Mouse (Mus musculus): ENCODE measurements around the gene Spindoc. TPM values are rescaled to one million over a fixed set of nuclear protein-coding genes. Genes with fewer than 3 reads are reported as not detected.

Gene Spindoc
- polyA plus RNA-seq, 2 experiments, result 21.9 to 37.6 TPM

DNA sequence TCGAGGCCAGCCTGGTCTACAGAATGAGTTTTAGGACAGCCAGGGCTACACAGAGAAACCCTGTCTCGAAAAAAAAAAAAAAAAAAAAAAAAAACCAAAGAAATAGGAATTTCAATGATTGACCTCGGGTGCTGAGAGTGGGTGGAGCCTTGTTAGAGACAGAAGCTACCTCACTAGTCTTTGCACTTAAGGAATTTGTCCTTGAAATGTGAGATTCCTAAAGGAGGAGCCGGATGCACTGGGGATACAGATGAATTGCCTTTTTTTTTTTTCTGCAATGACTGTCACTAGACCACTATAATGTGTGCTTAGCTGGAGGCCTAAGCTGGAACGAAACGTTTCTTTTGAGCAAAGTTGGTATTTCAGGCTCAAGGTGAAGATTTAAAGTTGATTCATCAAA is 5.7 kb upstream of the Spindoc start:
- no peak for ATAC-seq (ENCODE audit: low FRiP score, low read depth)
- no peak overlapping the region for H3K4me2 ChIP-seq (replicated peaks; ENCODE audit: low read depth, low read length, severe bottlenecking)
- H3K27ac ChIP-seq (replicated peaks; ENCODE audit: low read depth, low read length), result no peak overlapping the region
- H3K36me3 ChIP-seq (ENCODE audit: control insufficient read depth, insufficient read depth, low read length), result no peaks in the 10 kb centered on the region
- 80% methylated on average over 6 of the region's 6 CpGs for WGBS
- no peak for TF ChIP-seq POLR2A (IDR thresholded peaks at IDR 0.05; ENCODE audit: borderline replicate concordance, extremely low read depth, insufficient read depth, insufficient read length)
- DNase-seq (ENCODE audit: low spot score), result no peak
- peaks cover 2% of the 10 kb centered on the region; the same call in 1 of the 2 replicates for H3K4me1 ChIP-seq (ENCODE audit: control insufficient read depth, insufficient read depth, low read length)
- no peak overlapping the region for H3K4me3 ChIP-seq (replicated peaks; ENCODE audit: low read length)
- H3K9ac ChIP-seq (ENCODE audit: low read depth, low read length, severe bottlenecking), result no peak overlapping the region
- no peaks in the 10 kb centered on the region for H3K9me3 ChIP-seq (ENCODE audit: control insufficient read depth, low read length)
- no peaks in the 10 kb centered on the region for H3K27me3 ChIP-seq (ENCODE audit: control insufficient read depth, insufficient read depth, low read length)

DNA sequence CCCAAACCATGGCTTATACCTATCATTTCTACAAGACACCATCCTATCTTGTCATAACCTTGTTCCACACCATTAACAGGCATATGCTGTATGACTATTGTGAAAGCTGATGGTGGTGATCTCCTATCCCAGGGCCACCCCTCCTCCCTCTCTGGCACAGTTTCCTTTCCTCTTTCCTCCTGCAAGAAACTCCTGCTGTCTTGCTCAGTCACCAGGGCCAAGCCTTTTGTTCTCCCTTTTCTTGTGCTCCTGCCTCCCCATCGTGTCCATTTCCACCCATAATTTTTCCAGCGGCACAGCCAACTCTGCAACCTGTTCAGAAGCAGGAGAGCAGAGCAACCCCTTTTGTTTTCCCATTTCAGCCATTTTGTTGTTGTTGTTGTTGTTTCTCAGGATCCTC is 3.2 kb upstream of the Spindoc start:
- H3K27me3 ChIP-seq (ENCODE audit: control insufficient read depth, insufficient read depth, low read length), result no peaks in the 10 kb centered on the region
- no peak overlapping the region for H3K9ac ChIP-seq (ENCODE audit: low read depth, low read length, severe bottlenecking)
- no peaks in the 10 kb centered on the region for H3K9me3 ChIP-seq (ENCODE audit: control insufficient read depth, low read length)
- no peaks in the 10 kb centered on the region for H3K36me3 ChIP-seq (ENCODE audit: control insufficient read depth, insufficient read depth, low read length)
- ATAC-seq (ENCODE audit: low FRiP score, low read depth), result no peak
- H3K4me3 ChIP-seq (replicated peaks; ENCODE audit: low read length), result no peak overlapping the region
- H3K4me2 ChIP-seq (replicated peaks; ENCODE audit: low read depth, low read length, severe bottlenecking), result no peak overlapping the region
- WGBS, result 71% methylated on average over 2 of the region's 2 CpGs
- TF ChIP-seq POLR2A (IDR thresholded peaks at IDR 0.05; ENCODE audit: borderline replicate concordance, extremely low read depth, insufficient read depth, insufficient read length), result no peak
- no peak overlapping the region for H3K27ac ChIP-seq (replicated peaks; ENCODE audit: low read depth, low read length)
- H3K4me1 ChIP-seq (ENCODE audit: control insufficient read depth, insufficient read depth, low read length), result peaks cover 11% of the 10 kb centered on the region
- DNase-seq (ENCODE audit: low spot score), result no peak

DNA sequence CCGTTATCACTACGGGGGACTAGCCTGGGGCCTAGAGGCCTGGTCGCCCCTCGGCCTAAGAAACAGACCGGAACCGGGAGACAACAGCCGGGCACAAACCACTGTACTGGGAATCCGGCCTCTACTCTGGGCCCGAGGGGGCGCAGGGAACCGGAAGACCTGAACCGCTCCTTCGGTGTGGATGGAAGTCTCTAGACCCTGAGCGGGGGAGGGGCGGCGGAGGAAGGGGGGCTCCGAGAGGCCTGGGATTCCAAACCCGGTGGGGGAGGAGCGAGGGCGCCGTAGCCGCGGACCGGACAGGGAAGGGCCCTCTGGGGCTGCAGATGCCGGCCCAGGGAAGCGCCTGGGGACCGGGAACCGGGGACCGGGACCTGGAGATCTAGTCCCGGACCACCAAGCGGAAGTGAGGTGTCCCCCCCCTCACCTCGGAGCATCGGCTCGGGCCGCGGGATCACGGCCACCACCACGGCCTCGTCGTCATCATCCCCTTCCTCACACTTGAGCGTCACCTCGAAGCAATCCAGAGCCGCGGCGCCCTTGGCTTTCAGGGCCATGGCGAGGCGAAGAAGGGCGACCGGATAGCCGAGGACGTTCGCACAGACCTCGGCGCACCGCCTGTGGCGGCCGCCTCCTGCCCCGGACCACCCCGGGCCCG is 419 bp downstream of the Spindoc start:
- Histone ChIP-seq H3K4me1 (ENCODE audit: control insufficient read depth, insufficient read depth, low read length) (peaks cover 15% of the 10 kb centered on the region), H3K27ac (replicated peaks; ENCODE audit: low read depth, low read length) (peak overlapping the region; percentile 90), H3K4me3 (replicated peaks; ENCODE audit: low read length) (peak overlapping the region; percentile 88), H3K27me3 (ENCODE audit: control insufficient read depth, insufficient read depth, low read length) (no peaks in the 10 kb centered on the region), H3K36me3 (ENCODE audit: control insufficient read depth, insufficient read depth, low read length) (peaks cover 12% of the 10 kb centered on the region), H3K4me2 (replicated peaks; ENCODE audit: low read depth, low read length, severe bottlenecking) (peak overlapping the region; percentile 70), H3K9ac (ENCODE audit: low read depth, low read length, severe bottlenecking) (peak overlapping the region; percentile 92), H3K9me3 (ENCODE audit: control insufficient read depth, low read length) (no peaks in the 10 kb centered on the region)
- peak; percentile 72 for ATAC-seq (ENCODE audit: low FRiP score, low read depth)
- WGBS, result under 1% methylated on average over 43 of the region's 60 CpGs
- DNase-seq (ENCODE audit: low spot score), result peak; percentile 60
- no peak for TF ChIP-seq POLR2A (IDR thresholded peaks at IDR 0.05; ENCODE audit: borderline replicate concordance, extremely low read depth, insufficient read depth, insufficient read length)

DNA sequence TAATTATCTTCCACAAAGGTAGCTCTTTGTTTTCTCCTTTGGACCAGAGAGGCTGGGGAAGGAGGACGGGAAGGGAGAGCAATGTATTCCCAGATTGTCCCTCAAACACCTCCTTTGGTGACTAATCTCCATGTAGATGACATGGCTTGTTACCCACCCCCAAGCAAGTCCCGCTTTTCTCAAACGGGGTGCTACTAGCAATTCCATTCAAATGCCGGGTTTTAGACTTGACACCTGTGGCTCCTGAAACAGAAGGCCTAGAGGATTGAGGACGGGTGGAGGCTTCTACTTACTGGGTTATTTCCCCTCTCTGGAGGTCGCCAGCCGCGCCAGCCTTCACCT is 917 bp downstream of the Spindoc start:
- Histone ChIP-seq H3K4me1 (ENCODE audit: control insufficient read depth, insufficient read depth, low read length) (peaks cover 15% of the 10 kb centered on the region), H3K9me3 (ENCODE audit: control insufficient read depth, low read length) (no peaks in the 10 kb centered on the region), H3K36me3 (ENCODE audit: control insufficient read depth, insufficient read depth, low read length) (peaks cover 12% of the 10 kb centered on the region), H3K27ac (replicated peaks; ENCODE audit: low read depth, low read length) (peak overlapping the region; percentile 90; the same call in 1 of the 2 replicates), H3K4me3 (replicated peaks; ENCODE audit: low read length) (peak overlapping the region; percentile 88), H3K27me3 (ENCODE audit: control insufficient read depth, insufficient read depth, low read length) (no peaks in the 10 kb centered on the region), H3K9ac (ENCODE audit: low read depth, low read length, severe bottlenecking) (peak overlapping the region; percentile 92), H3K4me2 (replicated peaks; ENCODE audit: low read depth, low read length, severe bottlenecking) (peak overlapping the region; percentile 70)
- no peak for TF ChIP-seq POLR2A (IDR thresholded peaks at IDR 0.05; ENCODE audit: borderline replicate concordance, extremely low read depth, insufficient read depth, insufficient read length)
- DNase-seq (ENCODE audit: low spot score), result no peak
- WGBS, result 2% methylated on average over 8 of the region's 8 CpGs
- no peak for ATAC-seq (ENCODE audit: low FRiP score, low read depth)

DNA sequence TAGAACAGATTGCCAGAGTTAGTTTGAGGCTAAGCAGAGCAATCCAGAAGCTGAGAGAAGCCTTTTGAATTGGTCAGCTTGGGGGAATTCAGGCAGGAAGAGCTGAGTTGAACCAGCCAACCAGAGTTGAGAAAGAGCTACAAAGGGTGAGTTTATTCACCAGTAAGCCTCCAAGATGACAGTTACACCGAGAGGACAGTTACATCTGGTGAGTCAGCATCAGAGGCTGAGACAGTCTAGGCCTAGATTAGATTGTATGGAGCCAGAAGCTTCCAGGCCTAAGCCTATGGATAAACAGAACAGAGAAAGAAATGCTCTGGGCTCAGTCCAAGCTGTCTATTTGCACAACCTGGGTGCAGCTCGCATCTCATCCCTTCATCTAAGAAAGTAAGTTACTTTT is 5.2 kb downstream of the Spindoc start:
- no peak for TF ChIP-seq POLR2A (IDR thresholded peaks at IDR 0.05; ENCODE audit: borderline replicate concordance, extremely low read depth, insufficient read depth, insufficient read length)
- Histone ChIP-seq H3K27me3 (ENCODE audit: control insufficient read depth, insufficient read depth, low read length) (no peaks in the 10 kb centered on the region), H3K27ac (replicated peaks; ENCODE audit: low read depth, low read length) (no peak overlapping the region), H3K4me3 (replicated peaks; ENCODE audit: low read length) (no peak overlapping the region), H3K4me2 (replicated peaks; ENCODE audit: low read depth, low read length, severe bottlenecking) (no peak overlapping the region), H3K9me3 (ENCODE audit: control insufficient read depth, low read length) (no peaks in the 10 kb centered on the region), H3K9ac (ENCODE audit: low read depth, low read length, severe bottlenecking) (no peak overlapping the region), H3K36me3 (ENCODE audit: control insufficient read depth, insufficient read depth, low read length) (peaks cover 46% of the 10 kb centered on the region), H3K4me1 (ENCODE audit: control insufficient read depth, insufficient read depth, low read length) (peaks cover 10% of the 10 kb centered on the region)
- WGBS, result 79% methylated on average over 2 of the region's 2 CpGs
- ATAC-seq (ENCODE audit: low FRiP score, low read depth), result no peak
- no peak for DNase-seq (ENCODE audit: low spot score)
